Mouse (Mus musculus): ENCODE results near the gene Cox4i1. TPM values are rescaled to one million over a fixed set of nuclear protein-coding genes. Genes with fewer than 3 reads are reported as not detected.

The Cox4i1 gene
- total and polyA plus RNA-seq, 2 experiments: 706 to 1,059 TPM

- peak; percentile 61 for DNase-seq (ENCODE audit: extremely low read depth, low read depth, low spot score)
- no peaks in the 10 kb centered on the region for H3K79me2 ChIP-seq (ENCODE audit: control insufficient read depth, insufficient read depth, low read length)
- H3K27me3 ChIP-seq (ENCODE audit: control insufficient read depth, insufficient read depth, low read length): no peaks in the 10 kb centered on the region
- H3K36me3 ChIP-seq (ENCODE audit: control insufficient read depth, insufficient read depth, low read length): no peaks in the 10 kb centered on the region
- TF ChIP-seq CTCF (IDR thresholded peaks at IDR 0.05; ENCODE audit: low read depth, low read length) (no peak), POLR2A (IDR thresholded peaks at IDR 0.05; ENCODE audit: extremely low read depth, insufficient read depth, low read length) (no peak)
- H3K4me1 ChIP-seq (ENCODE audit: control insufficient read depth, insufficient read depth, low read length): peaks cover 5% of the 10 kb centered on the region; the same call in 1 of the 2 replicates
- H3K27ac ChIP-seq (replicated peaks; ENCODE audit: insufficient read depth, low read depth, low read length): no peak overlapping the region
- H3K9ac ChIP-seq (ENCODE audit: low read depth, low read length): no peak overlapping the region
- no peak overlapping the region for H3K4me3 ChIP-seq (ENCODE audit: insufficient read depth, low read depth, low read length)
- 14% methylated on average over 7 of the region's 7 CpGs for WGBS
Measured at GRCm38 (mm10) chr8:120644663-120645062, 23.4 kb upstream of the Cox4i1 start.

DNA sequence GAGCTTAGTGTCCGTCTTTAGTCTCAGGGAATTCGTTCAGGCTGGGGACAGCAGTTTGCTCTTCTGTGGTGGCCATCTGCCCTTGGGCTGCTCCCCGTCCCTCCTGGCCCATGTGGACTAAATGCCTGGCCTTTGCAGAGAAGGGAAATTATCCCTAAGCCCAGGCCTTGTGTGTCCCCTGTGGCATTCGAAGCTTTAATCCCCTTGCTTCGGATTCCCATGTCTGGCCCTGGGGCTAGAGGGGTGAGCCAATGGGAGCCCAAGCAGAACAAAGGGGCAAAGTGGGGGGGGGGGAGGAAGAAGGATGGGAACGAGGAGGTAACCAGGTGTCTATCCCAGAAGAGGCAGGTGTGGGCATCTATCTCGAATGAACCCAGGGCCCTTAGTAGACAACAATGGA, 20.5 kb upstream of the Cox4i1 start, which contains the start of gene 1190005I06Rik:
Gene 1190005I06Rik, minus strand, starts transcription at position 101 of the 400 bp plus-strand sequence.
- no peaks in the 10 kb centered on the region for H3K79me2 ChIP-seq (ENCODE audit: control insufficient read depth, insufficient read depth, low read length)
- peaks cover 3% of the 10 kb centered on the region; the same call in 1 of the 2 replicates for H3K4me1 ChIP-seq (ENCODE audit: control insufficient read depth, insufficient read depth, low read length)
- no peaks in the 10 kb centered on the region for H3K27me3 ChIP-seq (ENCODE audit: control insufficient read depth, insufficient read depth, low read length)
- H3K36me3 ChIP-seq (ENCODE audit: control insufficient read depth, insufficient read depth, low read length): no peaks in the 10 kb centered on the region
- no peak within 1 kb of the TSS for H3K4me3 ChIP-seq (ENCODE audit: insufficient read depth, low read depth, low read length)
- 86% methylated on average over 7 of the region's 7 CpGs for WGBS
- no peak for DNase-seq (ENCODE audit: extremely low read depth, low read depth, low spot score)
- H3K27ac ChIP-seq (replicated peaks; ENCODE audit: insufficient read depth, low read depth, low read length): no peak within 1 kb of the TSS
- no peak for TF ChIP-seq POLR2A (IDR thresholded peaks at IDR 0.05; ENCODE audit: extremely low read depth, insufficient read depth, low read length)
- no peak for TF ChIP-seq CTCF (IDR thresholded peaks at IDR 0.05; ENCODE audit: low read depth, low read length)
- H3K9ac ChIP-seq (ENCODE audit: low read depth, low read length): no peak within 1 kb of the TSS

- DNase-seq (ENCODE audit: extremely low read depth, low read depth, low spot score): no peak
- Histone ChIP-seq H3K27me3 (ENCODE audit: control insufficient read depth, insufficient read depth, low read length) (no peaks in the 10 kb centered on the region), H3K27ac (replicated peaks; ENCODE audit: insufficient read depth, low read depth, low read length) (no peak overlapping the region), H3K79me2 (ENCODE audit: control insufficient read depth, insufficient read depth, low read length) (peaks cover 3% of the 10 kb centered on the region; the same call in 1 of the 2 replicates), H3K4me1 (ENCODE audit: control insufficient read depth, insufficient read depth, low read length) (no peaks in the 10 kb centered on the region), H3K4me3 (ENCODE audit: insufficient read depth, low read depth, low read length) (no peak overlapping the region), H3K9ac (ENCODE audit: low read depth, low read length) (no peak overlapping the region), H3K36me3 (ENCODE audit: control insufficient read depth, insufficient read depth, low read length) (peaks cover 10% of the 10 kb centered on the region)
- TF ChIP-seq CTCF (IDR thresholded peaks at IDR 0.05; ENCODE audit: low read depth, low read length): no peak
- no peak for TF ChIP-seq POLR2A (IDR thresholded peaks at IDR 0.05; ENCODE audit: extremely low read depth, insufficient read depth, low read length)
- WGBS: 93% methylated on average over 7 of the region's 7 CpGs
Measured at GRCm38 (mm10) chr8:120656322-120657052, 11.5 kb upstream of the Cox4i1 start.

DNA sequence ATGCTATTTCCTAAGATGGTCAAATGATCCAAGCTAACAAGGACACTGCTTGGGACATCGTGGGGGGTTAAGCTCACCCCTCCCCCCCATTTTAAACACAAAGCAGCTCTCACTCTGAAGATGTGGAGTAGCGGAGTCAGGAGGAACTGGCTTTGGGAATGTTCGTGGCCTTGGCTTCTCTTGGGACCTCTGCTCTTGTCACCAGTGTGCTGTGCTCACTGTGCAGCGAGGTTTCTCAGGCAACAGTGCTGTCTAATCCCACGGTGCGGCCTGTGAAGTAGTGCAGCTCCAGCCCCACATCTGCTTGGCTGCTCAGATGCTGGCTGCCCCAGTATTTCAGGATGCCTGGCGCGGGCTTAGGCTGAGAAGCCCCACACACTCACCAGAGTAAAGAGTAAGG, 10.6 kb upstream of the Cox4i1 start:
- H3K9ac ChIP-seq (ENCODE audit: low read depth, low read length): no peak overlapping the region
- H3K4me1 ChIP-seq (ENCODE audit: control insufficient read depth, insufficient read depth, low read length): no peaks in the 10 kb centered on the region
- no peak overlapping the region for H3K27ac ChIP-seq (replicated peaks; ENCODE audit: insufficient read depth, low read depth, low read length)
- H3K4me3 ChIP-seq (ENCODE audit: insufficient read depth, low read depth, low read length): no peak overlapping the region
- no peaks in the 10 kb centered on the region for H3K27me3 ChIP-seq (ENCODE audit: control insufficient read depth, insufficient read depth, low read length)
- DNase-seq (ENCODE audit: extremely low read depth, low read depth, low spot score): no peak
- TF ChIP-seq POLR2A (IDR thresholded peaks at IDR 0.05; ENCODE audit: extremely low read depth, insufficient read depth, low read length) (no peak), CTCF (IDR thresholded peaks at IDR 0.05; ENCODE audit: low read depth, low read length) (no peak)
- peaks cover 10% of the 10 kb centered on the region for H3K36me3 ChIP-seq (ENCODE audit: control insufficient read depth, insufficient read depth, low read length)
- WGBS: 95% methylated on average over 8 of the region's 8 CpGs
- peaks cover 6% of the 10 kb centered on the region; the same call in 1 of the 2 replicates for H3K79me2 ChIP-seq (ENCODE audit: control insufficient read depth, insufficient read depth, low read length)

GRCm38 (mm10) chr8:120664566-120664965, 3.5 kb upstream of the Cox4i1 start:
- Histone ChIP-seq H3K9ac (ENCODE audit: low read depth, low read length) (no peak overlapping the region), H3K36me3 (ENCODE audit: control insufficient read depth, insufficient read depth, low read length) (no peaks in the 10 kb centered on the region), H3K4me3 (ENCODE audit: insufficient read depth, low read depth, low read length) (no peak overlapping the region), H3K4me1 (ENCODE audit: control insufficient read depth, insufficient read depth, low read length) (peaks cover 20% of the 10 kb centered on the region), H3K79me2 (ENCODE audit: control insufficient read depth, insufficient read depth, low read length) (peaks cover 38% of the 10 kb centered on the region), H3K27ac (replicated peaks; ENCODE audit: insufficient read depth, low read depth, low read length) (no peak overlapping the region), H3K27me3 (ENCODE audit: control insufficient read depth, insufficient read depth, low read length) (no peaks in the 10 kb centered on the region)
- DNase-seq (ENCODE audit: extremely low read depth, low read depth, low spot score): peak; percentile 16
- TF ChIP-seq CTCF (IDR thresholded peaks at IDR 0.05; ENCODE audit: low read depth, low read length): no peak
- TF ChIP-seq POLR2A (IDR thresholded peaks at IDR 0.05; ENCODE audit: extremely low read depth, insufficient read depth, low read length): no peak
- 88% methylated on average over 6 of the region's 6 CpGs for WGBS
